8 mouse cellular contexts compared by ENCODE assay signal in genomic region chr8:104570436-104571343, GRCm38 (mm10). TPM values are rescaled to one million over a fixed set of nuclear protein-coding genes. Genes with fewer than 3 reads are reported as not detected.
DNase-seq lines count a peak whose midpoint lies in the region; ATAC-seq and TF ChIP-seq lines count a peak whose summit lies in the region.

No protein-coding gene starts in this region.

- no peaks in the 10 kb centered on the region for H3K36me3 ChIP-seq in G1E (replicated peaks)
- H3K36me3 ChIP-seq in forebrain, embryonic 14.5 days (ENCODE audit: control insufficient read depth, insufficient read depth, low read length), result no peaks in the 10 kb centered on the region
- H3K36me3 ChIP-seq in neural tube, embryonic 15.5 days, result no peaks in the 10 kb centered on the region

- peak; percentile 82 for ATAC-seq in G1E (ENCODE audit: extremely low read depth, insufficient number of reproducible peaks, low FRiP score, poor library complexity, severe bottlenecking)
- peak; percentile 87 for ATAC-seq in forebrain, embryonic 14.5 days
- peak; percentile 85 for ATAC-seq in neural tube, embryonic 15.5 days (ENCODE audit: low FRiP score)

- H3K27me3 ChIP-seq in G1E (ENCODE audit: insufficient read depth, low read length), result peaks cover 5% of the 10 kb centered on the region
- no peaks in the 10 kb centered on the region for H3K27me3 ChIP-seq in forebrain, embryonic 14.5 days (replicated peaks; ENCODE audit: control insufficient read depth, insufficient read depth, low read length)
- H3K27me3 ChIP-seq in neural tube, embryonic 15.5 days (replicated peaks), result 0 out of 2 replicates have a peak, but pooled peaks cover under 1% of the 10 kb centered on the region

- peak; percentile 86 for TF ChIP-seq CTCF in G1E (IDR thresholded peaks at IDR 0.05; ENCODE audit: low read depth, low read length)
- TF ChIP-seq CTCF in lung, adult 2 months (IDR thresholded peaks at IDR 0.05; ENCODE audit: insufficient read depth, low read length), result peak; percentile 67

- peaks cover 10% of the 10 kb centered on the region for H3K4me1 ChIP-seq in G1E (ENCODE audit: insufficient read depth, low read depth, low read length)
- H3K4me1 ChIP-seq in forebrain, embryonic 14.5 days (ENCODE audit: control insufficient read depth, insufficient read depth, low read length), result no peaks in the 10 kb centered on the region
- H3K4me1 ChIP-seq in lung, adult 2 months (ENCODE audit: control insufficient read depth, insufficient read depth, low read length), result peaks cover 3% of the 10 kb centered on the region; the same call in 1 of the 2 replicates
- peaks cover 6% of the 10 kb centered on the region; the same call in 1 of the 2 replicates for H3K4me1 ChIP-seq in neural tube, embryonic 15.5 days

- intact Hi-C loops in heart, postnatal 25 days (cut with DNase I), result loop anchor here (1.0 to 2.0 kb wide), 3 partner anchors 36 to 226 kb away; partner anchors contain the start of genes Car7, Dync1li2 and Nae1

- 8% methylated on average over 26 of the region's 26 CpGs for WGBS in forebrain, embryonic 14.5 days
- 4% methylated on average over 26 of the region's 26 CpGs for WGBS in lung, adult 2 months
- 7% methylated on average over 26 of the region's 26 CpGs for WGBS in neural tube, embryonic 15.5 days

- DNase-seq in G1E (ENCODE audit: low spot score), result peak; percentile 67
- DNase-seq in cerebellum, adult 11 months, result peak; percentile 83
- peak; percentile 89 for DNase-seq in forebrain, embryonic 14.5 days (ENCODE audit: low spot score)
- DNase-seq in heart, postnatal 25 days (ENCODE audit: low spot score), result peak; percentile 59
- DNase-seq in layer of hippocampus, adult 18-20 months (ENCODE audit: low spot score in 2 of 2), result peak; percentile 54 to 91
- peak; percentile 80 for DNase-seq in lung, adult 2 months
- DNase-seq in testis, postnatal 10 days (ENCODE audit: low spot score), result peak; percentile 92

- peak overlapping the region; percentile 74 for H3K4me3 ChIP-seq in G1E (ENCODE audit: low read depth, low read length)
- H3K4me3 ChIP-seq in forebrain, embryonic 14.5 days (ENCODE audit: low read depth, low read length), result peak overlapping the region; percentile 27
- H3K4me3 ChIP-seq in lung, adult 2 months (replicated peaks; ENCODE audit: extremely low read depth, low read depth, low read length), result peak overlapping the region; percentile 84
- H3K4me3 ChIP-seq in neural tube, embryonic 15.5 days (replicated peaks), result peak overlapping the region; percentile 35

- no peak for TF ChIP-seq POLR2A in lung, adult 2 months (IDR thresholded peaks at IDR 0.05; ENCODE audit: borderline replicate concordance, extremely low read depth, low read depth, low read length)

- H3K9ac ChIP-seq in forebrain, embryonic 14.5 days (ENCODE audit: low read length), result peak overlapping the region; percentile 50; the same call in 1 of the 2 replicates
- peak overlapping the region; percentile 31 for H3K9ac ChIP-seq in neural tube, embryonic 15.5 days (replicated peaks)

- no peak overlapping the region for H3K27ac ChIP-seq in forebrain, embryonic 14.5 days (ENCODE audit: low read depth, low read length)
- no peak overlapping the region for H3K27ac ChIP-seq in neural tube, embryonic 15.5 days (replicated peaks)

- peak overlapping the region; percentile 57 for H3K4me2 ChIP-seq in forebrain, embryonic 14.5 days (ENCODE audit: low read length)
- peak overlapping the region; percentile 62 for H3K4me2 ChIP-seq in neural tube, embryonic 15.5 days

- no peaks in the 10 kb centered on the region for H3K9me3 ChIP-seq in G1E (replicated peaks)
- H3K9me3 ChIP-seq in forebrain, embryonic 14.5 days (replicated peaks; ENCODE audit: control insufficient read depth, low read length), result no peaks in the 10 kb centered on the region
- no peaks in the 10 kb centered on the region for H3K9me3 ChIP-seq in neural tube, embryonic 15.5 days (replicated peaks)

RNA-seq across cellular contexts. Expression of gene Pdp2, which starts 20.6 kb away (rescaled TPM):
- total RNA-seq in G1E (2014; fragmentation: Nextera tagmentation) (14.2 and 17.7 TPM in 2 replicates), G1E (2017) (20.4 and 22.8 TPM in 2 replicates)
- 3.1 and 4.4 TPM in 2 replicates for polyA plus RNA-seq in G1E (2012)
- 11.9 and 14.2 TPM in 2 replicates for polyA plus RNA-seq in forebrain, embryonic 14.5 days (2014; fragmentation: Nextera tagmentation; extraction: Ambion mirVana)
- 10 to 100 TPM; 20.1 to 29.0 TPM for total RNA-seq in heart, postnatal 25 days (2021)
- 1 to 10 TPM; 7.1 to 8.4 TPM for total RNA-seq in layer of hippocampus, adult 18-20 months (2021)
- polyA plus RNA-seq in lung, adult 2 months (2012; rRNA removed), result 3.4 and 4.4 TPM in 2 replicates
- polyA plus RNA-seq in neural tube, embryonic 15.5 days (2015; fragmentation: Nextera tagmentation; extraction: Ambion mirVana), result 18.4 and 19.7 TPM in 2 replicates

RNA-seq across cellular contexts. Expression of gene Car7, which starts 36.2 kb away (rescaled TPM):
- total RNA-seq in G1E (2014; fragmentation: Nextera tagmentation) (3.4 and 3.8 TPM in 2 replicates), G1E (2017) (0.76 and 0.99 TPM in 2 replicates)
- 0.29 and 0.43 TPM in 2 replicates for polyA plus RNA-seq in G1E (2012)
- polyA plus RNA-seq in forebrain, embryonic 14.5 days (2014; fragmentation: Nextera tagmentation; extraction: Ambion mirVana), result 1.1 and 1.2 TPM in 2 replicates
- 1 to 10 TPM; 2.9 to 3.4 TPM for total RNA-seq in heart, postnatal 25 days (2021)
- total RNA-seq in layer of hippocampus, adult 18-20 months (2021), result 10 to 100 TPM; 13.7 to 18.2 TPM
- 1.4 and 1.8 TPM in 2 replicates for polyA plus RNA-seq in lung, adult 2 months (2012; rRNA removed)
- 3.0 and 3.3 TPM in 2 replicates for polyA plus RNA-seq in neural tube, embryonic 15.5 days (2015; fragmentation: Nextera tagmentation; extraction: Ambion mirVana)

RNA-seq across cellular contexts. Expression of gene Nae1, which starts 36.3 kb away (rescaled TPM):
- 63.1 and 90.0 TPM in 2 replicates for total RNA-seq in G1E (2014; fragmentation: Nextera tagmentation)
- 105 and 120 TPM in 2 replicates for total RNA-seq in G1E (2017)
- 4.7 and 6.4 TPM in 2 replicates for polyA plus RNA-seq in G1E (2012)
- 130 and 135 TPM in 2 replicates for polyA plus RNA-seq in forebrain, embryonic 14.5 days (2014; fragmentation: Nextera tagmentation; extraction: Ambion mirVana)
- total RNA-seq in heart, postnatal 25 days (2021), result 10 to 100 TPM; 29.6 to 30.5 TPM
- total RNA-seq in layer of hippocampus, adult 18-20 months (2021), result 10 to 100 TPM; 43.6 to 45.7 TPM
- 7.4 and 17.1 TPM in 2 replicates for polyA plus RNA-seq in lung, adult 2 months (2012; rRNA removed)
- polyA plus RNA-seq in neural tube, embryonic 15.5 days (2015; fragmentation: Nextera tagmentation; extraction: Ambion mirVana), result 97.2 and 99.2 TPM in 2 replicates

RNA-seq across cellular contexts. Expression of gene Cdh16, which starts 53.5 kb away (rescaled TPM):
- total RNA-seq in G1E (2014; fragmentation: Nextera tagmentation) (not detected in 2 replicates), G1E (2017) (0.17 and 0.22 TPM in 2 replicates)
- not detected in 2 replicates for polyA plus RNA-seq in G1E (2012)
- polyA plus RNA-seq in forebrain, embryonic 14.5 days (2014; fragmentation: Nextera tagmentation; extraction: Ambion mirVana), result not detected in 2 replicates
- 1 to 10 TPM; 2.4 to 3.1 TPM for total RNA-seq in heart, postnatal 25 days (2021)
- not detected for total RNA-seq in layer of hippocampus, adult 18-20 months (2021)
- polyA plus RNA-seq in lung, adult 2 months (2012; rRNA removed), result 9.6 and 16.2 TPM in 2 replicates
- 0.38 TPM in 1 of 2 replicates, not detected in the other for polyA plus RNA-seq in neural tube, embryonic 15.5 days (2015; fragmentation: Nextera tagmentation; extraction: Ambion mirVana)

Comparison
In these comparisons a context has a peak if more than half of its experiments do, and no peak if none do; other contexts are left out.
1. H3K4me3 ChIP-seq: peak in every context shown above with its lines; median percentile 84 in lung, adult 2 months; 74 in G1E; 35 in neural tube, embryonic 15.5 days; 27 in forebrain, embryonic 14.5 days.